Mouse (Mus musculus): ENCODE results near the gene Gm12185.
"Not testable (repeated sequence)": the region's sequence is repeated elsewhere in the genome, so short reads cannot be mapped to it uniquely, and the experiment has no call there.

The Gm12185 gene

GRCm38 (mm10) chr11:48918380-48918779 is 73.6 kb downstream of the Gm12185 start:
- in situ Hi-C loops (cut with MboI) = no loop called here

GRCm38 (mm10) chr11:48913611-48914010 is 78.4 kb downstream of the Gm12185 start:
- in situ Hi-C loops (cut with MboI) = no loop called here

- in situ Hi-C loops (cut with MboI) = no loop called here
Measured at GRCm38 (mm10) chr11:48908459-48908858, 83.6 kb downstream of the Gm12185 start.

- in situ Hi-C loops (cut with MboI) = no loop called here
Measured at GRCm38 (mm10) chr11:48902021-48902420, 90.0 kb downstream of the Gm12185 start, which contains the start of gene Gm5431. Gm5431 (minus strand) TSS chr11:48902214.

- in situ Hi-C loops (cut with MboI) = not testable (repeated sequence)
Measured at GRCm38 (mm10) chr11:48901567-48901930, 90.5 kb downstream of the Gm12185 start.

- in situ Hi-C loops (cut with MboI) = not testable (repeated sequence)
Measured at GRCm38 (mm10) chr11:48900654-48901566, 91.1 kb downstream of the Gm12185 start.

GRCm38 (mm10) chr11:48898812-48899431 is 93.1 kb downstream of the Gm12185 start:
- in situ Hi-C loops (cut with MboI) = no loop called here

GRCm38 (mm10) chr11:48876680-48877079 is 115.3 kb downstream of the Gm12185 start:
- in situ Hi-C loops (cut with MboI) = no loop called here

GRCm38 (mm10) chr11:48875343-48875837 is 116.6 kb downstream of the Gm12185 start:
- in situ Hi-C loops (cut with MboI) = not testable (repeated sequence)

- in situ Hi-C loops (cut with MboI) = no loop called here
Measured at GRCm38 (mm10) chr11:48874465-48874864, 117.6 kb downstream of the Gm12185 start.

GRCm38 (mm10) chr11:48873591-48874290 is 118.3 kb downstream of the Gm12185 start:
- in situ Hi-C loops (cut with MboI) = no loop called here

GRCm38 (mm10) chr11:48872695-48873300 is 119.2 kb downstream of the Gm12185 start:
- in situ Hi-C loops (cut with MboI) = no loop called here

GRCm38 (mm10) chr11:48871817-48872541 is 120.0 kb downstream of the Gm12185 start:
- in situ Hi-C loops (cut with MboI) = no loop called here

GRCm38 (mm10) chr11:48871201-48871772 is 120.7 kb downstream of the Gm12185 start, which contains the start of gene Irgm1:
Irgm1 (minus strand) TSS chr11:48871683.
- in situ Hi-C loops (cut with MboI) = no loop called here

GRCm38 (mm10) chr11:48870781-48871180 is 121.2 kb downstream of the Gm12185 start:
- in situ Hi-C loops (cut with MboI) = no loop called here

- in situ Hi-C loops (cut with MboI) = no loop called here
Measured at GRCm38 (mm10) chr11:48869380-48870110, 122.5 kb downstream of the Gm12185 start.

GRCm38 (mm10) chr11:48866481-48866880 is 125.5 kb downstream of the Gm12185 start:
- in situ Hi-C loops (cut with MboI) = no loop called here

GRCm38 (mm10) chr11:48863808-48864207 is 128.2 kb downstream of the Gm12185 start:
- in situ Hi-C loops (cut with MboI) = loop anchor here (5.0 kb wide), 1 partner anchor 233 kb away; no protein-coding TSS in a partner anchor

- in situ Hi-C loops (cut with MboI) = loop anchor here (5.0 kb wide), 1 partner anchor 234 kb away; no protein-coding TSS in a partner anchor
Measured at GRCm38 (mm10) chr11:48862784-48863319, 129.2 kb downstream of the Gm12185 start.

Measured in mature B cell (primary cell).